ENCODE assay signal across 10 mouse cellular contexts in genomic region chr8:90868334-90868733, GRCm38 (mm10). TPM values are rescaled to one million over a fixed set of nuclear protein-coding genes. Genes with fewer than 3 reads are reported as not detected.
A peak's percentile ranks its signal among the peaks of the same experiment; 100 is the strongest.
DNase-seq lines count a peak whose midpoint lies in the region; ATAC-seq and TF ChIP-seq lines count a peak whose summit lies in the region.
"Had no signal": no experiment of that assay in that cellular context is flagged by ENCODE, and none has a peak within 500 bp of the region (broad histone marks: within the 10 kb centered on the region; RNA-seq: fewer than 3 reads in every experiment).

No protein-coding gene starts in this region.

- no peak overlapping the region for H3K9ac ChIP-seq in hindbrain, embryonic 16.5 days (ENCODE audit: low read depth, low read length)
- H3K9ac ChIP-seq in stomach, postnatal 0 days (ENCODE audit: low read length) = no peak overlapping the region

- peak overlapping the region; percentile 84 for H3K27ac ChIP-seq in hindbrain, embryonic 16.5 days (ENCODE audit: low read depth, low read length)
- H3K27ac ChIP-seq in stomach, postnatal 0 days (replicated peaks) = peak overlapping the region; percentile 93

- 59% methylated on average over 4 of the region's 4 CpGs for WGBS in hindbrain, embryonic 16.5 days
- WGBS in stomach, postnatal 0 days = 55% methylated on average over 4 of the region's 4 CpGs

- no peaks in the 10 kb centered on the region for H3K9me3 ChIP-seq in hindbrain, embryonic 16.5 days (ENCODE audit: control insufficient read depth, low read length)
- H3K9me3 ChIP-seq in stomach, postnatal 0 days (ENCODE audit: control insufficient read depth, low read length) = no peaks in the 10 kb centered on the region
- H3K9me3 ChIP-seq: megakaryocyte, embryonic 14.5 days had no signal

- no peaks in the 10 kb centered on the region for H3K36me3 ChIP-seq in hindbrain, embryonic 16.5 days (ENCODE audit: control insufficient read depth, insufficient read depth, low read length)
- no peaks in the 10 kb centered on the region for H3K36me3 ChIP-seq in stomach, postnatal 0 days (ENCODE audit: control insufficient read depth, insufficient read depth, low read length)

- DNase-seq in kidney, adult 18-20 months = peak; percentile 11
- DNase-seq in kidney, postnatal 4 days = no peak
- DNase-seq in right cerebral cortex, postnatal 25 days = peak; percentile 61
- DNase-seq in right cerebral cortex, postnatal 14 days = no peak
- no peak for DNase-seq in stomach, postnatal 0 days (ENCODE audit: low spot score)
- DNase-seq in adrenal gland, adult 8-10 months = no peak
- DNase-seq in cerebellum, postnatal 4 days (ENCODE audit: low spot score in 2 of 2) = no peak
- DNase-seq: thymus, postnatal 36 days had no signal

- no peak for TF ChIP-seq EP300 in stomach, postnatal 0 days (optimal IDR thresholded peaks at IDR 0.05)

- ATAC-seq in hindbrain, embryonic 16.5 days = no peak
- ATAC-seq in stomach, postnatal 0 days (ENCODE audit: low FRiP score, low TSS enrichment) = no peak

- H3K4me1 ChIP-seq in hindbrain, embryonic 16.5 days (ENCODE audit: control insufficient read depth, insufficient read depth, low read depth, low read length) = peaks cover 24% of the 10 kb centered on the region
- peaks cover 13% of the 10 kb centered on the region for H3K4me1 ChIP-seq in stomach, postnatal 0 days (replicated peaks; ENCODE audit: control insufficient read depth, insufficient read depth)

- no peak for TF ChIP-seq CTCF in stomach, postnatal 0 days (IDR thresholded peaks at IDR 0.05; ENCODE audit: low read depth)

- H3K27me3 ChIP-seq in hindbrain, embryonic 16.5 days (replicated peaks; ENCODE audit: control insufficient read depth, insufficient read depth, low read length) = no peaks in the 10 kb centered on the region
- no peaks in the 10 kb centered on the region for H3K27me3 ChIP-seq in stomach, postnatal 0 days (ENCODE audit: control insufficient read depth, insufficient read depth, low read length)

- no peak overlapping the region for H3K4me3 ChIP-seq in hindbrain, embryonic 16.5 days (ENCODE audit: low read length)
- H3K4me3 ChIP-seq in stomach, postnatal 0 days (ENCODE audit: low read depth, low read length) = no peak overlapping the region
- H3K4me3 ChIP-seq: megakaryocyte, embryonic 14.5 days had no signal

- no peak overlapping the region for H3K4me2 ChIP-seq in hindbrain, embryonic 16.5 days (ENCODE audit: low read length)
- no peak overlapping the region for H3K4me2 ChIP-seq in stomach, postnatal 0 days (replicated peaks; ENCODE audit: low read depth)

RNA-seq across cellular contexts. Expression of gene Chd9, which starts 40.2 kb away (rescaled TPM):
- 97.1 and 101 TPM in 2 replicates for polyA plus RNA-seq in hindbrain, embryonic 16.5 days (2015; fragmentation: Nextera tagmentation; extraction: Ambion mirVana)
- 125 and 131 TPM in 2 replicates for polyA plus RNA-seq in stomach, postnatal 0 days (2015; fragmentation: Nextera tagmentation; extraction: Ambion mirVana)
- total RNA-seq in adrenal gland, adult 8-10 months (2022) = 100 to 1,000 TPM in 2 of 4 experiments, 10 to 100 TPM in 2; 62.9 to 122 (median 86.9) TPM

RNA-seq across cellular contexts. Expression of gene Gm19935, which starts 51.1 kb away (rescaled TPM):
- polyA plus RNA-seq in hindbrain, embryonic 16.5 days (2015; fragmentation: Nextera tagmentation; extraction: Ambion mirVana) = 3.1 and 5.1 TPM in 2 replicates
- polyA plus RNA-seq in stomach, postnatal 0 days (2015; fragmentation: Nextera tagmentation; extraction: Ambion mirVana) = 0.13 and 0.35 TPM in 2 replicates
- under 1 TPM in 1 of 4 experiments, not detected in 3; 0.30 TPM for total RNA-seq in adrenal gland, adult 8-10 months (2022)

Comparison
In these comparisons a context has a peak if more than half of its experiments do, and no peak if none do; other contexts are left out.
1. DNase-seq: peak in kidney, adult 18-20 months (single experiment) and right cerebral cortex, postnatal 25 days (single experiment); none in kidney, postnatal 4 days (0 of 2), right cerebral cortex, postnatal 14 days (single experiment), stomach, postnatal 0 days (single experiment), adrenal gland, adult 8-10 months (single experiment) and cerebellum, postnatal 4 days (0 of 2).